Mouse (Mus musculus): ENCODE measurements at regions not wholly inside any gene's neighbourhood (a gene's known extent, or its start where the extent isn't known, plus 50 kb on each side); places are given as distances from the start of the nearest gene placed in this dataset.

GRCm38 (mm10) chr14:76798925-76799428, 237.6 kb upstream of the Ccdc122 start:
- Histone ChIP-seq H3K4me1 (peaks cover 6% of the 10 kb centered on the region), H3K9me3 (no peaks in the 10 kb centered on the region), H3K27ac (no peak overlapping the region), H3K27me3 (no peaks in the 10 kb centered on the region), H3K9ac (no peak overlapping the region), H3K4me3 (no peak overlapping the region), H3K36me3 (no peaks in the 10 kb centered on the region), H3K4me2 (no peak overlapping the region)
- ATAC-seq (ENCODE audit: borderline replicate concordance, extremely low read depth, low FRiP score, low TSS enrichment) = no peak
- WGBS = 62% methylated on average over 8 of the region's 8 CpGs

DNA sequence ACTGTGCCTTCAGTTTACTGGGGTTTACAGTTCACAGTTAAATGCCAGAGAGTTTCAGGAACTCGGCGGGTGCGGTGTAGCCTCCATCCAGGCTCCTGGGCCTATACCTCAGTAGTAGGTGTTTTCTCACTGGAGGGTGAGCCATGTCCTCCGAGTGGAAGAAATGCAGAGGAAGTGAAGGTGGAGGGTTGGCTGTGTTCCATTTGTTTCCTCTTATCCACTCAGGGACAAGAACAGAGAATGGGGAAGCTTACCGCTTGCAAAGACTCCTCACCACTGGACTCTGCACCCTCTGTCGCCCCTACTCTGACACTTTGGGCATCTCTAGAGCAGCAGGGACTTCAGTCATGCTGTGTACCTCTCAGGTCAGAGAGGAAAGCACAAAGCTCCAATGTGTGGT, 238.1 kb upstream of the Ccdc122 start:
- H3K27me3 ChIP-seq = no peaks in the 10 kb centered on the region
- no peak overlapping the region for H3K4me2 ChIP-seq
- H3K36me3 ChIP-seq = no peaks in the 10 kb centered on the region
- H3K9ac ChIP-seq = no peak overlapping the region
- ATAC-seq (ENCODE audit: borderline replicate concordance, extremely low read depth, low FRiP score, low TSS enrichment) = no peak
- no peak overlapping the region for H3K27ac ChIP-seq
- no peak overlapping the region for H3K4me3 ChIP-seq
- H3K9me3 ChIP-seq = no peaks in the 10 kb centered on the region
- WGBS = 62% methylated on average over 6 of the region's 6 CpGs
- peaks cover 6% of the 10 kb centered on the region; the same call in 1 of the 2 replicates for H3K4me1 ChIP-seq

- no peak overlapping the region for H3K27ac ChIP-seq
- H3K36me3 ChIP-seq = no peaks in the 10 kb centered on the region
- H3K9me3 ChIP-seq = no peaks in the 10 kb centered on the region
- H3K9ac ChIP-seq = no peak overlapping the region
- H3K27me3 ChIP-seq = no peaks in the 10 kb centered on the region
- WGBS = 49% methylated on average over 6 of the region's 6 CpGs
- H3K4me3 ChIP-seq = no peak overlapping the region
- ATAC-seq (ENCODE audit: borderline replicate concordance, extremely low read depth, low FRiP score, low TSS enrichment) = no peak
- no peak overlapping the region for H3K4me2 ChIP-seq
- peaks cover 6% of the 10 kb centered on the region; the same call in 1 of the 2 replicates for H3K4me1 ChIP-seq
These were observed 239.1 kb upstream of the Ccdc122 start for GRCm38 (mm10) chr14:76797518-76797917.

- no peaks in the 10 kb centered on the region for H3K9me3 ChIP-seq
- H3K27ac ChIP-seq = no peak overlapping the region
- no peak overlapping the region for H3K4me3 ChIP-seq
- ATAC-seq (ENCODE audit: borderline replicate concordance, extremely low read depth, low FRiP score, low TSS enrichment) = no peak
- H3K4me1 ChIP-seq = peaks cover 15% of the 10 kb centered on the region
- no peak overlapping the region for H3K4me2 ChIP-seq
- no peaks in the 10 kb centered on the region for H3K36me3 ChIP-seq
- H3K9ac ChIP-seq = no peak overlapping the region
- H3K27me3 ChIP-seq = no peaks in the 10 kb centered on the region
- 39% methylated on average over 6 of the region's 6 CpGs for WGBS
These were observed 235.3 kb upstream of the Serp2 start for GRCm38 (mm10) chr14:76791811-76792571.

DNA sequence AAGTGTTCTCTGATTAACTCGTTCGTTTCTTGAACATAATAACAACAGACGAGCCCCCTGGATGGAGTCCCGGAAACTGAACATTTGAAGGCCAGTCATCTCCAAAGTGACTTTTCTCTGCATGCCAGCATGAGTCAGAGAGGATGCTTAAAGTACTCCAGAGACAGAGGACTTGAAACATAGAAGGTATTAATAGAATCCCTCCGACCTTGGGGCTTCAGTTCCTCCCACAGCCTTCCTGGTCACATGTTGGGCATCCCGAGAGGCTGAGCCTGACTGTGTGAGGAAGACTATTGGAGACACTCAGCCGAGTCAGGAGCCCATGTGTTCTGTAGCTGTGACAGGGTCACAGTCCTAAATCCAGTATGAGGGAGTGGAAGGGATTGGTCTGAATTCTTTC, 232.7 kb upstream of the Serp2 start:
- Histone ChIP-seq H3K27me3 (no peaks in the 10 kb centered on the region), H3K27ac (no peak overlapping the region), H3K36me3 (no peaks in the 10 kb centered on the region), H3K9ac (no peak overlapping the region), H3K9me3 (no peaks in the 10 kb centered on the region), H3K4me2 (no peak overlapping the region), H3K4me1 (peaks cover 15% of the 10 kb centered on the region), H3K4me3 (no peak overlapping the region)
- 56% methylated on average over 7 of the region's 7 CpGs for WGBS
- no peak for ATAC-seq (ENCODE audit: borderline replicate concordance, extremely low read depth, low FRiP score, low TSS enrichment)

- Histone ChIP-seq H3K27me3 (no peaks in the 10 kb centered on the region), H3K9ac (no peak overlapping the region), H3K4me2 (no peak overlapping the region), H3K9me3 (no peaks in the 10 kb centered on the region), H3K36me3 (no peaks in the 10 kb centered on the region), H3K27ac (0 out of 2 replicates have a peak overlapping the region, but pooled peaks have one; percentile 0), H3K4me3 (no peak overlapping the region), H3K4me1 (peaks cover 15% of the 10 kb centered on the region)
- ATAC-seq (ENCODE audit: borderline replicate concordance, extremely low read depth, low FRiP score, low TSS enrichment) = no peak
- 57% methylated on average over 6 of the region's 6 CpGs for WGBS
These were observed 230.9 kb upstream of the Serp2 start for GRCm38 (mm10) chr14:76787601-76788000.

DNA sequence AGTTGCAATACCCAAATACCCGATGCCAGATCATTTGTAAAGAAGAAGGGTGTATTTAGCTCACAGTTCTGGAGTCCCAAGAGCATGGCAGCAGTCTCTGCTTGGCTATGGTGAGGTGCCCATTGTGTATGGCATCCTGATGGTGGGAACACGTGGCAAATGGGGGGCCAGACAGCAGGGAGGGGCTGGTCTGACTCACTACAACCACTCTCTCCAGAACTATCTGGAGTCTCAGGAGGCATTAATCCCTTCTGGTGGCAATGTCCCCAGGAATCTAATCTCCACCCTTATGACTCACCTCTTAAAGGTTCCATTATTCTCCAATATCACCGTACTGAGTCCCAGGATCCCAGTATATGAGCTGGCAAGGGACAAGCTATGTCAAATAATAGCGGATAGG, 229.5 kb upstream of the Serp2 start:
- no peak for ATAC-seq (ENCODE audit: borderline replicate concordance, extremely low read depth, low FRiP score, low TSS enrichment)
- H3K4me1 ChIP-seq = peaks cover 5% of the 10 kb centered on the region
- H3K4me3 ChIP-seq = no peak overlapping the region
- no peak overlapping the region for H3K4me2 ChIP-seq
- 80% methylated on average over 4 of the region's 4 CpGs for WGBS
- no peaks in the 10 kb centered on the region for H3K9me3 ChIP-seq
- H3K36me3 ChIP-seq = no peaks in the 10 kb centered on the region
- H3K27me3 ChIP-seq = no peaks in the 10 kb centered on the region
- no peak overlapping the region for H3K27ac ChIP-seq
- no peak overlapping the region for H3K9ac ChIP-seq

DNA sequence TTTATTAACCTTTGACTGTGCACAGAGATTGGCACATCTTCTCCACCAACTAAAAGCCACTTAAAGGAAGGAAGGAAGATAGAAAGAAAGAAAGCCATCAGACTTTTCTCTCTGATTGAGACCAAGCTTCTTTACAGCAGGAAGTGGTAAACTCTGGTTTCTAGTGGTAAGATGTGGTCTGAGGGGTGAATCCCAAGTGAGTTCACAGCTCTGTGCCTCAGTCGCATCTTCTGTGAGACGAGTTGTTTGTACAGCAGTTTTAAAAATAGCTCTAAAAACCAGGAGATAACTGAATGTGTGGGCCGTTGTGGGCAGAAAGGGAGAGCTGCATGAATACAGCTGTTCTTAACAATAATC, 224.8 kb upstream of the Serp2 start:
- WGBS = 42% methylated on average over 3 of the region's 3 CpGs
- ATAC-seq (ENCODE audit: borderline replicate concordance, extremely low read depth, low FRiP score, low TSS enrichment) = no peak
- Histone ChIP-seq H3K27me3 (no peaks in the 10 kb centered on the region), H3K4me3 (no peak overlapping the region), H3K4me2 (no peak overlapping the region), H3K27ac (no peak overlapping the region), H3K36me3 (no peaks in the 10 kb centered on the region), H3K9ac (no peak overlapping the region), H3K4me1 (peaks cover 8% of the 10 kb centered on the region), H3K9me3 (no peaks in the 10 kb centered on the region)

DNA sequence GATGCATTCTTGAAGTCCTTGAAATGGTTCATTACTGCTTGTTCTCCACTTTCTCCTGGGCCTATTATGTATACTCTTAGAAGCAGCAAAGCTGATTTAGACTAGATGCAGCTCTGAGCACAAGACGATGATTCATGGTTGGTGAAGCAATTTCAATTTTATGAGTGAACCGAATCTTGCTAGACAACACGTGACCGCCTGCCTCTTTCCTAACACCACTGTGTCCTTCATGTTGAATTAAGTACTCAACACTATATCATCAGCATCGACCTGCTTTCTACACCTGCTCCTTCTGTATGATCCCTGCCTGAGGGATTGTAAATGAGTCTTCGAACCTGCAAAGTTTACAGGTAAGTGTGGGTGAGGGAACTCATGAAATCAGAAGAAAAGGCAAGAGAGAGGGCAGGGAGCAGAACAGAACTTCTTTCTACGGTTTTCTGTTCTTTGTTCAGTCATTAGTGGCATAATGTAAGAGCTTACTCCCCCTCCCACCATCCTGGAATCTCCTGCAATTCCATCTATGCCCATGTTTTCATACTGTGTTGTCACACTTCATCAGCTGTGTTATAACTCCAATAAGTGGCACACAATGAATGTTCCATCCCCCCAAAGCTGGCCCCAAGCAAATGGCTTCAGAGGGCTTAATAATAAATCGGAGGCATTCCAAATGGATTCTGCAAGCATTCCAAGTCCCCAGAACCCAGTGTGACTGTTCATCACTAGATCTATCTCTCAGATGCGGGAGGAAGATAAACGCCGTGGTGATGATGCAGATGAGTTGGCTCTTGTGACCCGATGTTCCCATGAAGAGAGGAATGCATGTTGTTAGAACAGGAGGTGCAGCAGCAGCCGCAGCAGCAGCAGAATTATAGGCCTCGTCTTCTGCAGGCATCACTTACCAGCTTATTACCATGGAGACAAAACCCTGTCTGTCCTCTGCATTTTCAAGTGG, 224.2 kb upstream of the Serp2 start:
- Histone ChIP-seq H3K4me2 (no peak overlapping the region), H3K36me3 (no peaks in the 10 kb centered on the region), H3K4me3 (no peak overlapping the region), H3K9ac (no peak overlapping the region), H3K9me3 (no peaks in the 10 kb centered on the region), H3K27me3 (no peaks in the 10 kb centered on the region), H3K27ac (no peak overlapping the region), H3K4me1 (peaks cover 8% of the 10 kb centered on the region)
- ATAC-seq (ENCODE audit: borderline replicate concordance, extremely low read depth, low FRiP score, low TSS enrichment) = no peak
- 59% methylated on average over 14 of the region's 14 CpGs for WGBS

GRCm38 (mm10) chr14:76778541-76779399, 222.1 kb upstream of the Serp2 start:
- Histone ChIP-seq H3K9ac (no peak overlapping the region), H3K4me1 (peaks cover 8% of the 10 kb centered on the region), H3K27me3 (no peaks in the 10 kb centered on the region), H3K4me2 (no peak overlapping the region), H3K27ac (no peak overlapping the region), H3K4me3 (no peak overlapping the region), H3K36me3 (no peaks in the 10 kb centered on the region), H3K9me3 (no peaks in the 10 kb centered on the region)
- no peak; the same call in 1 of the 2 replicates for ATAC-seq (ENCODE audit: borderline replicate concordance, extremely low read depth, low FRiP score, low TSS enrichment)
- 38% methylated on average over 9 of the region's 9 CpGs for WGBS

GRCm38 (mm10) chr14:76775387-76775924, 218.8 kb upstream of the Serp2 start:
- H3K27ac ChIP-seq = no peak overlapping the region
- no peaks in the 10 kb centered on the region for H3K36me3 ChIP-seq
- no peak overlapping the region for H3K4me2 ChIP-seq
- WGBS = 27% methylated on average over 3 of the region's 3 CpGs
- H3K4me3 ChIP-seq = no peak overlapping the region
- H3K9ac ChIP-seq = no peak overlapping the region
- no peaks in the 10 kb centered on the region for H3K9me3 ChIP-seq
- H3K4me1 ChIP-seq = peaks cover 8% of the 10 kb centered on the region
- H3K27me3 ChIP-seq = no peaks in the 10 kb centered on the region
- no peak for ATAC-seq (ENCODE audit: borderline replicate concordance, extremely low read depth, low FRiP score, low TSS enrichment)

Measured in lung, embryonic 15.5 days (tissue).